Mouse (Mus musculus): ENCODE data around the gene Olfr1079.
"Not testable (repeated sequence)": the region's sequence is repeated elsewhere in the genome, so short reads cannot be mapped to it uniquely, and the experiment has no call there.

The Olfr1079 gene

GRCm38 (mm10) chr2:86542380-86542779 lies at the start of gene Olfr1079:
Gene Olfr1079 (minus strand): TSS chr2:86542480.
- no peak for DNase-seq

GRCm38 (mm10) chr2:86558135-86558534 lies 15.9 kb upstream of the Olfr1079 start, which contains the start of gene Olfr1080:
Gene Olfr1080 (minus strand): TSS chr2:86558235.
- not testable (repeated sequence) for DNase-seq

GRCm38 (mm10) chr2:86530991-86531390 lies 11.3 kb downstream of the Olfr1079 start:
- no peak for DNase-seq

- no peak for DNase-seq
Measured at GRCm38 (mm10) chr2:86508161-86508560, 34.1 kb downstream of the Olfr1079 start, which contains the start of gene Olfr1076. Gene Olfr1076 (plus strand): TSS chr2:86508461.

- no peak for DNase-seq
Measured at GRCm38 (mm10) chr2:86487286-86487685, 55.0 kb downstream of the Olfr1079 start, which contains the start of gene Olfr228. Gene Olfr228 (minus strand): TSS chr2:86487386.

All from kidney, postnatal 14 days (tissue).